Mouse (Mus musculus): ENCODE data around the gene Slc47a1.
"Not testable (repeated sequence)": the region's sequence is repeated elsewhere in the genome, so short reads cannot be mapped to it uniquely, and the experiment has no call there.

DNA sequence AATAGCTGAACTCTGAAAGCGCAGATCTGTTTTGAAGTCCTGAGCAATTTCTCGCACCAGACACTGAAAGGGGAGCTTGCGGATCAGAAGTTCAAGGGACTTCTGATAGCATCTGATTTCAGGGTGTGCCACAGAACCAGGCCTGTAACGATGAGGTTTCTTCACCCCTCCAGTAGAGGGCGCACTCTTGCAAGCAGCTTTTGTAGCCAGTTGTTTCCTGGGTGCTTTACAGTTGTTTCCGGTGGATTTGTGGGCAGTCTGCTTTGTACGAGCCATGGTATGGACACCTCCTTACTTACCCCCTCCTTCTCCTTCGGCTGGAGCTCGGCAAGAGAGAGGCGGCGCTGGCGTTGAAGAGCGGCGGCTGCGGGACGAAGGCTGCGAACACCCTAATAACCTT, 38.4 kb upstream of the Slc47a1 start:
- peak; percentile 41 for TF ChIP-seq CTCF (IDR thresholded peaks at IDR 0.05; ENCODE audit: low read depth)
- not testable (repeated sequence) for TF ChIP-seq EP300 (IDR thresholded peaks at IDR 0.05; ENCODE audit: low read depth)

Data from heart, postnatal 0 days (tissue).